Mouse (Mus musculus) megakaryocyte-erythroid progenitor cell, adult 5-6 weeks (primary cell): Measurements from ENCODE around the gene Apbb2. TPM values are rescaled to one million over a fixed set of nuclear protein-coding genes. Genes with fewer than 3 reads are reported as not detected.

Experiments
- ATAC-seq: replicated peaks from 2 replicates; pipeline ENCODE4 v1.8.0; 2016; ENCODE audit warnings: mild to moderate bottlenecking, inconsistent platforms; ENCODE audit not compliant: severe bottlenecking, poor library complexity, low FRiP score, low TSS enrichment
- total RNA-seq, 2 experiments: library from RNA; stranded (forward) in 1 of 2; stranded (reverse) in 1 of 2; fragments of 200-1000, 215-1000 nt in 1 of 2; fragments of >200 nt in 1 of 2; fragmentation: Nextera tagmentation in 1 of 2; gene quantifications; 2 replicates each; pipeline ENCODE4 v1.2.3; 2014 to 2017

The Apbb2 gene
- total RNA-seq, 2 experiments from 2014 or later: 2.4 TPM; not detected in 1

DNA sequence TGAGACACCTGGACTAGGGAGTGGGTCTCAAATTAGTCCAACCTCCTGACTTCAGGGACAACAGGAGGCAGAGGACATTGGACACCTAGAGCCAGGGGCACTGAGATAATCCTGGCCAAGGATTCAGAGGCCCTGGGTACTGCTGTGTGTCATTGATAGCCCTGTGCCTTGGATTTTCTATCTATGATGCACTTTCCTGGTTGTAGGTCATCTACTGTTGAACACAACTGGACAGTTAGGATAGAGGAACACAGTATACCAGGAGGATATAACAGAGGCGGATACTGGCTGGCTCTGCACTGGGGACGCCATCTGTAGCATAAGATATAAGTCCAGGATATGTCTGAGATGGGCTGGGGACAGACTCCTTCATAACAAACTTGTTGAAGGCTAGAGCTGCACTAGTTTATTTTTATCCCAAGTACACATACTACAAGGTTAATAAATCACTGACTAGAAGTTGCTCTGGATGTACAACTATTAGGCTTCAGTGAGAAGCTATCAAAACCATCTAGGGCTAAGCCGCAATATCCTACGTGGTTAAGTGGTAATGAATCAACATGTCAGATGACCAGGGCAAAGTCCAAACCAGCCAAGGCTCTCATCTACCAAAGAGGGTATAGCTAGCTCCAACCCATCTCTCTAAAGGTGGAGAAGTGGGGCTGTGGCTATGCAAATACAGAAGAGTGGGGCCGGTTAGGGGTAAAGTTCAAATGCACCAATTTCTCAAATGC is 219.9 kb downstream of the Apbb2 start:
- no peak for ATAC-seq

DNA sequence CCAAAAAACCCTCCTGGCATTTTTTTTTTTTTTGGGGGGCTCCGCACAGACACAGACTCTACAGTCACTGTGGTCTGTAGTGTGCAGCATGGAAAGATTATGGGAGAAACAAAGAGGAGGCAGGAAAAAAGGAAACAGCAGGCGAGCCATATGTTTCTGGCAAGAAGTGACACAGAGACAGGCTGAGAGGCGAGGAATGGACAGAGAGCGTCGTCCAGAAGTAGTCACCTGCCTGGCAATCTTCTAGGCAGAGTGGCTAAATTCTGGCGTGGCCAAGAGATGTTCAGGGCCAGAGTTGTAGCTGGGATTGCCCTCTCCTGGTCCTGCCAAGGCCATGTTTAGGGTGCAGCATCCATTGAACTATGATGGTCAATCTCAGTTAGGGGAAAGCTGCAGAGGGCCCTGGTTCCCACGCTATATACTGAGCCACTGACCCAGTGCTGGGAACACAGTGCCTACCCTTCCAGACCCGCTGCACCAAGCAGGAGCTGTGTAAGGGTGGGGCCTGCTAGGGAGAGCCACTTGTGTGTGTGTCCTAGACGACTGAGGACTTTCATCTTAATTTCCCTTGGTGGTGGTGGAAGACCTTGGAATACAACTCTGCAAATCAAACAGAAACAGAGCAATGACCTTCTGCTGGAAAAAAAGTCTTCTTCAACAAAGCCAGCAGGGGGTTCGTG is 224.7 kb downstream of the Apbb2 start:
- ATAC-seq: no peak

DNA sequence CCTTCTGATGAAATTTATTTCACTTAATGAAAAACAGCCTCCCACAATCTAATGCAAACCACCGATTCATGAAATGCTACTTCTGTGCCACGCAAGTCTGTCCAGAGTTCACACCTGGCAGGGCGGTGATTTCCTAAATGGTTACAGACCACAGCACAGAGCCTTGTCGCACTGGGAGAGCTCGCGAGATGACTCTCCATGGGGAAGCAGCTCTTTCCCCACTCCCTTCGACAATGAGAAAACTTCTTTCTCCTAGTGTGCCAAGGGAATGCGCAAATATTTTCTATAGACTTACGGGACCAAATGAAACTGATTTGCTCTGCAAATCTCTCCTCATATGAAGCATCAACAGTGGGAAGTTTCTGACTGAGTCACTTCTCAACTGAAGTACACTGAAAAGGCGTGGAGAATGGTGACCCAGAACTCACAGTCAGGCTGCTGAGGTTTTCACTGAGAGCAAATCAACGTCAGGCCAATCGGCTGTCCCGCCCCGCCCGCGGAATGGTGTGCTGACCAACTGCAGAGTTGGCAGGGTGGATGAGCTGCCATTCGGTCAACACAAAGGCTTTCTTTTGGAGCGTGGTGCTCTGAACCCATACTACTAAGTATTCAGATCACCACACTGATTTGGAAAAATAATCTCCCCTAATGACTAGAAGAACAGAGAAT is 225.6 kb downstream of the Apbb2 start:
- ATAC-seq: no peak

DNA sequence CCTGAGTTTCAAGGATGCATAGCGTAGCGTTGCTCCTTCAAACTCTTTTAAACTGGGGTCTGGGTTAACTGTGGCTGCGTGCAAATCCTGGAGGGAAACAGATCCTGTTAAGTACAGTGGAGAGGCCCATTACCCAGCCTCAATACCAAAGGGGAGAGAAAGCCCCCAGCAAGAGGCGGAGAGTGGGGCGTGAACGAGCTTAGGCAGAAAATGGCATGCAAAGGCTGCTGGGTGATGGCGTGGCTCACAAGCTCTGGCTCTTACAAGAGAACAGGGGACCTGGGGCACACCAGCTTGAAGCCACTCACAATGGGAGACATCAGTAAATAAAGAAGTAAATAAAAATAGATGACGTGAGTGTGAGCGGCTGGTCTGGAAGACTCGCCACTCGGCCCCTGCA is 226.8 kb downstream of the Apbb2 start:
- ATAC-seq: no peak

DNA sequence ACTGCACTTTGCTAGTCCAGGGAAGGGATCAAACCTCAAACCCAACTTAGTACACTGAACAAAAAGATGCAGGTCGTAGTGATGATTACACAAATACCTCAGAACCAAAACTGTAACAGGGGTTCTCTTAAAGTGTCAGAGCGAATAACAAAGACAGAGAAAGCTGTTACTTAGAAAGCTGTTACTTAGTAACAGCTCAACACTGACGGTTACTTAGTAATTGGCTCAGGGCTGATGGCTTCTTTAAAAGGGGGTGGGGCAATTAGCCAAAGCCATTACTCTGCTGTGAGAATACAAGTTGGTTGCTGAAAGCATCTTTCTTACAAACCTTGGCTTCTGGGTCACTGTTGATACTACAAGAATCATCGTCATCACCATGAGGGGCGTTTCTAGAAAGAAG is 227.3 kb downstream of the Apbb2 start:
- ATAC-seq: no peak

DNA sequence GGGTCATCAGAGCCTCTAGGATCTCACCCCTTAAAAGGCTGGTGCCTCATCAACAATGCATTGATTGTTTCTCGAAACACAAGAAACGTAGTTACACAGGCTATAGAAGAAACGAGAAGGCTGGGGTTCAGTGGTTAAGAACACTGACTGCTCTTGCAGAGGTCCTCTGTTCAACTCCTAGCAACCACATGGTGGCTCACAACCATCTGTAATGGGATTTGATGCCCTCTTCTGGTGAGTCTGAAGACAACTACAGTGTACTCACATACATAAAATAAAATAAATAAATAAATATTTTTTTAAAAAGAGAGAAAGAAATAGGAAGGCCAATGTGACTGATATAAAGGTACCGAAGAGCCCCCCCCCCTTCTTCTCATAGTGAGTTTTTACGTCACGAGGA is 228.0 kb downstream of the Apbb2 start:
- ATAC-seq: no peak

DNA sequence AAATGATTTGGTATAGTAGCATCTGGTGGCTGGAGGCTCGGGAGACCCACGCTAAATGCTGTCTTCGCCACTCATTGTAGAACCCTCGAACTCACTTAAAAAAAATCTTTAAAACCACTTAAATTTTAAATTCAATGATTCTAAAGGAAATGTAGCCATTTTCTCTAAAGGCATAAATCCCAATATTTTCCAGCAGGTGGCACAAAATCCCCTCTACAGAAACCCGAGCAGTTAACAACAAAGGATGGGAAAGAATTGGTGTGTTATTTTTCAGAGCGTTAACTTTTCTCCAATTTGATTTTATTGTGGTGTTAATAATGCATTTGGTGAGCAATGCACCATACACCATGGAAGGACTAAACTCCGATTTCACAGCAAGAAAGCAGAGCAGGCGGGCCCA is 231.1 kb downstream of the Apbb2 start:
- no peak for ATAC-seq

DNA sequence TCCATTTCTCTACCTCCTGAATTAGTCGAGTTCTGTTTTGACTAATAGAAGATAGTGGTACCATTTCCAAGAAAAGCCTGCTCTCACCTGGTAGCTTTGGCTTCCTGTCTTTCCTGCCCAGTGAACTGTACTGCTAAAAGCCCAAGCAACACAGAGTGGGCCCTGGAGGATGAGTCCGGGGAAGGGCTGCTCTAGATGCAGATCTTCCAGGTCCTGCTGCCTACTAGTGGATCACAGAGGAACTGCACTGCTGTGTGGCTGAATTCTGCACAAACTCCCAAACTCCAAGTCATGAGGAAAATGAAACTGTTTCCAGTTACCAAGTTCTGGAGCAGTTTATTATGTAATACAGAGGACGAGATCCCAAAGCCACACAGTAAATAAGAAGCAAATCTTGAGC is 232.9 kb downstream of the Apbb2 start:
- peak; percentile 79 for ATAC-seq

DNA sequence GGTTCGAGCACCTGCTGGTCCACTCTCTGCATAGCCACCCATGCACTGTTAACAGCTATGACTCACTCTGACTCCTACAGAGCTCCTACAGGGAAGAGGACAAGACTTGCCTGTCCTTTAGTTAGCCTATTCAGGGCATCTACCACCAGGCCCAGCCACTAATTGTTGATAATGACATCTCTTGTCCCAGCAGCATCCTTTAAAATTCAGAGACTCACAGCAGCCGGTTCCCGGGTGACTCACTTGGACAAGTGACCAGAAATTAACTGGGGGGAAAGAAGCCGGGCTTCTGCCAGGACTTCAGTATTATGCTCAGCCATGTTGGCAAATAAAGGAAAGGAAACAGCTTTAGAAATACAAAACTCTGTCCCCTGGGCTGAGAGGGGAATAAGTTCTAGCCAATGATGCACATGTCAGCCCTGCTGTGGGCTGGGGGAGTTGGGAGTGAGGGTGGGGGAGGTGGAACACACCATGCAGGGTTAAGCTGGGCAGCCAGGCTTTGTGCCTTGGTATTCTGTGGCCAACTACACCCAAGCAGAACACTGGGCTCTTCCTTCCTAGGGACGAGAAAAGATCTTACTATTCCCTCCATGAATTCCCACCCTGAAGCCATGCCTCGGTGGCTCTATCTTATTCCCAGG is 233.7 kb downstream of the Apbb2 start:
- no peak for ATAC-seq

DNA sequence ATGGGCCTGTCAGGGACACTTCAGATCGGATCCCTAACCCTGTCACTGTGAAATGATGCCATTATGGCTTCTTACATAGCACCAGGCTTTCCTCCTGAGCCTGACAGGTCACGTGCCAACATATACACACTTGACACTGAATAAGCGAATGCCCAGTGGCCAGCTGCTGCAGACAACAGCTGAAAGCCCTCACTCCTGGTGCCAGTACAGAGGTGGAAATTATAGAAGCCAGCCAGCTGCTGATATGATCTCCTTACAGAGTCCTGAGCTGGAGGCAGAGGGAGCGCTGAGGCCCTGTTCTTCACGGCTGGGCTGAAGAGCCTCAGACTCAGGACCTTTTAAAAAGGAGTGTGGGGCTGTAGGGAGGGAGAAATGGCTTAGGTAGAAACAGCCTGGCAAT is 234.5 kb downstream of the Apbb2 start:
- no peak for ATAC-seq

DNA sequence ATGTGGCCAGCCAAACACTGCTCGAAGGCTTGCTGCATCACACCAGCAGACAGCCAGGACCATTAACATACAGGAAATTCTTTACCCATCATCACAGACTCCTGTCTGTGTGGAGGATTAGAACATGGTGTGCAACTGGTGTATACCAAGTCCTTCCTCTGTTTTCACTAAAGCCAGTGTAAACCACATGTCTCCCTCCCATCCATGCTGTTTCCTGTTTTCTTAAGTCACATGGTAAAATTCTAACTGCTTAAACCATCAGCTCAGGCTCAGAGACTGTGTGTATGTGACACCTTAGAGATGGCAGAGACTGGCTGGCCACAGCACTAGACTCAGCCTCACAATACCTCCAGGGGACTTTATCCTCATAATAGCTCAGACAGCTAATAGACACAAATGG is 236.5 kb downstream of the Apbb2 start:
- no peak for ATAC-seq

DNA sequence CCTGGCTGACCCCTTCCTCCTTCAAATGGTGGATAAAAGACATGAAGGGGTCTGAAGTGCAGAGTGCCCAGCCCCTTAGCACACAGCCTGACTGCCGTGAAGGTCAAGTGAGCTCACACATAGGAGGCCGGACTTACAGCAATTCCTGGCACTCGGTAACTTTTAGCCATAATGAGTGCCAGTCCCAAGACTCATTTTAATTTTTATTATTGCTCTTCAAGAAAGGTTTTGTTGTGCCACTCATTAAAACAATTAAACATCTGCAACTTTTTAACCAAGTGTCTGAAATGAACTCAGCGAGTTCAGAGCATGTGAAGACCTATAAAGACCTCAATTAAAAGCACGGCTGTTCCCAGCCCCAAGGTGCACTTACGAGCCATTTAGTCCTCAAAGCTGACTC is 239.6 kb downstream of the Apbb2 start:
- no peak for ATAC-seq

DNA sequence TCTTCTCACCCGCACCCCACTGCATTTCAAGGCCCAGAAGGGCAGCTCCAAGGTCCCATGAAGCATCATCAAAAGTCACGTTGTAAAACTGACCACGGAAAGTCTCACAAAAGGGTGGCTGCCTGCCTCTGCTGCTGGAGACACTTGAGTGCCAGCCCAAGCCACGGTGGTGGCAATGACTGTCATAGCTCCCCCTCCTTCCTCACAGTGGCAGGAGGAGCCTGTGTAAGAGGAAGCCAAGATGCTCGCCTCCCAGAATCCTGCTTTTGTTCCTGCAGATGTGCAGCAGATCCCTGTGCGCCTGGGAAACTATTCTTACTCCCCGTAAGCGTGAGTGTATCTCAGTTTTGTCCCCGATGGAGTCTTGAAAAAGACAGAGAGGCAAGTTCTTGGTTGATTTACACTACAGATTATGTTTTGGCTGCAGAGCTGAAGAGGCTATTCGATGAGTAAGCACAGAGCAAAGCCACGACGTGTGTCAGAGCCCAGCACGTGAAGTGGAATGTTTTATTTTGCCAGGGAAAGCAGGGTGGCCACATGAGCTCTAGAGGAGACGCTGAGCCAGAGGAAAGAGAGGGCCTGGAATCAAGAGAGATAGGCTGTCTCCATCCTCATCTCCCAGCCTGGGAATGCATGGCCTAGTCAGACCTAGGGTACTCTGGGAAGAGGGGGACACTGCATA is 241.9 kb downstream of the Apbb2 start:
- ATAC-seq: no peak

DNA sequence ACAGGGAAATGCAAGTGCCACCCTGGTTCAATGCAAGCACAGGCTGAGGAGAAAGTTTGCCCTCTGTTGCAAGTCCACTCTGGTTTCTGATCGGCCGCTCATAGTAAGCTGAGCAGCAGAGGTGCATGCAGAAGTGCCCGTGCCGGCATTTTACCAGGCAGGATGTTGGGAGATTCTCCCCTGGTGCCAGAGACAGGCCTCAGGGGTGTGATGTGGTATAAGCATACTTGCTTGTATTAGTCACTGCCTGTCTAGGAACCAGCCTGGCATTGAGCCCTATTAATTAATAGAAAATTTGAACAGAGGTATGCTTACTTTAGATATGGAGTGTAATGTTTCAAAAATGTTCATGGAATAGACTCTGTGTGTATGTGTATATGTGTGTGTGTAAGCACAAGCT is 244.2 kb downstream of the Apbb2 start:
- ATAC-seq: no peak

DNA sequence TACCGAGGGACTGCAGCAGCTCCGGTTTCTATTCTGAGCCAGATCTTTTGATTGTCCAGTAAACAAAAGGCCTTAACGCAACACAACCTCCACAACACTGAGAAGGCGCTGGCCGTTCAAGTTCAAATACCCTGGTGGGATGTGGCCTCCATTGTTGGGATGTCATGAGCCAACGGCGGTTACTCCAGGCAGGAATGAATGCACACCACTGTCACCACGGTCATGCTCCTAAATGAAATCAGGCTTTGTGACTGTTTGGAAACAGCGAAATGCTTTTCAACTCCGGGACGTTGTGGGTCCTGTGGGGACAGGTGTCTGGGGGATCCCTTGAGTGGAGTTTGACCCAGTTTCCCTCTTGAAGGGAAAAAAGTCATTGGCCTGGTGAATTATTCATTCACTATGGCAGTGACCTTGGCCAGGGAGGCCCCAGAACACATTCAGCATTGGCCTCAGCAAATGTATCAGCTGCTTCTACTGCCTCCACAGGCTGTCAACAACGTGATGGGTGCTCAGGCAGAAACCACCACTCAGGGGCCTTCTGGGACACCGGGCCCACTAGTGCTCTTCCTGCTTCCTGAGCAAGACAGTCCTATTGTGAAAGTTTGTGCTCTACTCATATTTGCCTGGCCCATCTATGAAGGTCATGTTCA is 244.9 kb downstream of the Apbb2 start:
- ATAC-seq: no peak

DNA sequence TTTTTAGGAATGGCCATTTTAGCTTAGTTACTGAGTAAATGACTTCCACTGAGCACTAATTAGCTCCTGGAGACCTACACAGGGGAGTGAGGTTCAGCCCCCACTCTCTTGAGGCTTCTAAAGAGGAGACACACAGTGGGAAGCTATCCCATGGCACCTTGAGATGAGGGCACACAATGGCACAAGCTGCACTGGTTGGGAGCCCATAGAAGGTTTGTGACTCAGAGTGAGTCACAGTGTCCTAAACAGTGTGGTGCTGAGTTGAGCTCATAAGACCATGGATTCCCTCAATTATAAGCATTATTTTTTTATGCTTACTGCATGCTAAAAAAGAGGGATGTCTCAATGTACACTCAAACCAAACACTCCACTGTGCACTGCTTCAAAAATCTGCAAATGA is 247.5 kb downstream of the Apbb2 start:
- no peak for ATAC-seq

DNA sequence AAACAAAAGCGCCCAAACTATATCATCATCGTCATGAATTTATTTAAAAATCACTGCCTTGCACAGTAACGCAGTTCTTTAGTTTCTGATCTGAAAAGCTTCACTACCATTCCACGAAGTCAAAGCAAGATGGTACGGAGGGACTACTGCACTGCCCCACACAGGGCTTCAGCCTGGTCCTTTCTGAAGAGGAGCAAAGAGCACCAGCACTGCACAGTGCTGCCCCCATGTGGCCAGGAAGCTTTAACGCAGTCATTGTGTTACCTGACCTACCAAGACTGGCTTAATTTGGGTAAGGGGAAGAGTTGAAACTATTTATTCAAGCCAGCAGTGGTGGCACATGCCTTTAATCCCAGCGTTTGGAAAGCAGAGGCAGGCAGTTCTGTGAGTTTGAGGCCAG is 249.6 kb downstream of the Apbb2 start:
- ATAC-seq: no peak; the same call in 1 of the 2 replicates

DNA sequence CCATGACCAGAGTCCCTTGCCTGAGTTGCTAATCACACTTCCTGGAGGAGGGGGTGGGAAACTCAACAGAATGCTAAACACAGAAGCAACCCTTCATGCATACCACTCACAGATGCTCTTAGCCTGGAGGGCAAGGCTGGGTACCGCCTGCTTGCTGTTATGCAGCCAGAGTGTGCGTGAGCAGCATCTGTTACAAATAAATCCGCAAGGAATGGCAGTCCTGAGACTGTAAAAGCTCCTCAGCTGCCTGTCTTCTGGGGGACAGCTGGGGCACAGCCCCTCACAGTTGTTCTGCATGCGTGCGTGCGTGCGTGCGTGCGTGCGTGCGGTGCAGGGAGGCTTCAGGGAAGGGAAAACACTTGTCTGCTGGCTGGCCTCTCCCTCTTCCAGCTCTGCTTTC is 250.9 kb downstream of the Apbb2 start:
- no peak for ATAC-seq
